Mouse (Mus musculus): Measurements from ENCODE around the gene Ppp2r2d. TPM values are rescaled to one million over a fixed set of nuclear protein-coding genes. Genes with fewer than 3 reads are reported as not detected.

The Ppp2r2d gene
- 34.7 and 46.1 TPM in 2 replicates for total RNA-seq (2017)

- ATAC-seq (replicated peaks in 1 of 2; ENCODE audit: insufficient read depth in 1 of 2, low FRiP score in 2 of 2, low TSS enrichment in 1 of 2, low read depth in 1 of 2, poor library complexity in 2 of 2, severe bottlenecking in 2 of 2): peak; percentile 90
These were observed at the start of gene Ppp2r2d, which contains the start of gene Mapk1ip1 for GRCm38 (mm10) chr7:138845544-138846391. Gene Ppp2r2d (plus strand): TSS chr7:138846079. Gene Mapk1ip1 (minus strand): TSS chr7:138846273.

GRCm38 (mm10) chr7:138803386-138803785 lies 42.5 kb upstream of the Ppp2r2d start:
- ATAC-seq (replicated peaks in 1 of 2; ENCODE audit: insufficient read depth in 1 of 2, low FRiP score in 2 of 2, low TSS enrichment in 1 of 2, low read depth in 1 of 2, poor library complexity in 2 of 2, severe bottlenecking in 2 of 2): no peak

GRCm38 (mm10) chr7:138807146-138807545 lies 38.7 kb upstream of the Ppp2r2d start:
- no peak for ATAC-seq (replicated peaks in 1 of 2; ENCODE audit: insufficient read depth in 1 of 2, low FRiP score in 2 of 2, low TSS enrichment in 1 of 2, low read depth in 1 of 2, poor library complexity in 2 of 2, severe bottlenecking in 2 of 2)

GRCm38 (mm10) chr7:138813213-138813875 lies 32.5 kb upstream of the Ppp2r2d start:
- ATAC-seq (replicated peaks in 1 of 2; ENCODE audit: insufficient read depth in 1 of 2, low FRiP score in 2 of 2, low TSS enrichment in 1 of 2, low read depth in 1 of 2, poor library complexity in 2 of 2, severe bottlenecking in 2 of 2): no peak

- no peak; a peak in 1 of 4 replicates for ATAC-seq (replicated peaks in 1 of 2; ENCODE audit: insufficient read depth in 1 of 2, low FRiP score in 2 of 2, low TSS enrichment in 1 of 2, low read depth in 1 of 2, poor library complexity in 2 of 2, severe bottlenecking in 2 of 2)
These were observed 27.6 kb upstream of the Ppp2r2d start for GRCm38 (mm10) chr7:138818314-138818713.

GRCm38 (mm10) chr7:138824423-138824822 lies 21.5 kb upstream of the Ppp2r2d start:
- ATAC-seq (replicated peaks in 1 of 2; ENCODE audit: insufficient read depth in 1 of 2, low FRiP score in 2 of 2, low TSS enrichment in 1 of 2, low read depth in 1 of 2, poor library complexity in 2 of 2, severe bottlenecking in 2 of 2): no peak

GRCm38 (mm10) chr7:138824995-138825756 lies 20.7 kb upstream of the Ppp2r2d start:
- peak; percentile 57 to 70 for ATAC-seq (replicated peaks in 1 of 2; ENCODE audit: insufficient read depth in 1 of 2, low FRiP score in 2 of 2, low TSS enrichment in 1 of 2, low read depth in 1 of 2, poor library complexity in 2 of 2, severe bottlenecking in 2 of 2)

- peak; percentile 66 to 70; a peak in 2 of 4 replicates for ATAC-seq (replicated peaks in 1 of 2; ENCODE audit: insufficient read depth in 1 of 2, low FRiP score in 2 of 2, low TSS enrichment in 1 of 2, low read depth in 1 of 2, poor library complexity in 2 of 2, severe bottlenecking in 2 of 2)
These were observed 18.1 kb upstream of the Ppp2r2d start for GRCm38 (mm10) chr7:138827812-138828211.

- no peak for ATAC-seq (replicated peaks in 1 of 2; ENCODE audit: insufficient read depth in 1 of 2, low FRiP score in 2 of 2, low TSS enrichment in 1 of 2, low read depth in 1 of 2, poor library complexity in 2 of 2, severe bottlenecking in 2 of 2)
These were observed 10.9 kb upstream of the Ppp2r2d start for GRCm38 (mm10) chr7:138835028-138835427.

- ATAC-seq (replicated peaks in 1 of 2; ENCODE audit: insufficient read depth in 1 of 2, low FRiP score in 2 of 2, low TSS enrichment in 1 of 2, low read depth in 1 of 2, poor library complexity in 2 of 2, severe bottlenecking in 2 of 2): peak in 1 of 2 experiments; percentile 76; a peak in 3 of 4 replicates
These were observed 5.3 kb upstream of the Ppp2r2d start for GRCm38 (mm10) chr7:138840594-138841021.

- ATAC-seq (replicated peaks in 1 of 2; ENCODE audit: insufficient read depth in 1 of 2, low FRiP score in 2 of 2, low TSS enrichment in 1 of 2, low read depth in 1 of 2, poor library complexity in 2 of 2, severe bottlenecking in 2 of 2): no peak
These were observed 4.3 kb upstream of the Ppp2r2d start for GRCm38 (mm10) chr7:138841436-138842151.

GRCm38 (mm10) chr7:138843421-138843820 lies 2.5 kb upstream of the Ppp2r2d start:
- no peak for ATAC-seq (replicated peaks in 1 of 2; ENCODE audit: insufficient read depth in 1 of 2, low FRiP score in 2 of 2, low TSS enrichment in 1 of 2, low read depth in 1 of 2, poor library complexity in 2 of 2, severe bottlenecking in 2 of 2)

GRCm38 (mm10) chr7:138845111-138845510 lies 768 bp upstream of the Ppp2r2d start:
- no peak for ATAC-seq (replicated peaks in 1 of 2; ENCODE audit: insufficient read depth in 1 of 2, low FRiP score in 2 of 2, low TSS enrichment in 1 of 2, low read depth in 1 of 2, poor library complexity in 2 of 2, severe bottlenecking in 2 of 2)

GRCm38 (mm10) chr7:138846502-138846991 lies 668 bp downstream of the Ppp2r2d start:
- ATAC-seq (replicated peaks in 1 of 2; ENCODE audit: insufficient read depth in 1 of 2, low FRiP score in 2 of 2, low TSS enrichment in 1 of 2, low read depth in 1 of 2, poor library complexity in 2 of 2, severe bottlenecking in 2 of 2): peak; percentile 2 to 20; a peak in 1 of 4 replicates

- no peak for ATAC-seq (replicated peaks in 1 of 2; ENCODE audit: insufficient read depth in 1 of 2, low FRiP score in 2 of 2, low TSS enrichment in 1 of 2, low read depth in 1 of 2, poor library complexity in 2 of 2, severe bottlenecking in 2 of 2)
These were observed 1.6 kb downstream of the Ppp2r2d start for GRCm38 (mm10) chr7:138847316-138848027.

Measured in hematopoietic stem cell, adult 5-6 weeks (primary cell).